Mouse (Mus musculus) adrenal gland, postnatal 10 days (tissue): Measurements from ENCODE around the gene Rabep2. TPM values are rescaled to one million over a fixed set of nuclear protein-coding genes. Genes with fewer than 3 reads are reported as not detected.

ENCODE experiments used
- DNase-seq: peaks from one replicate; pipeline ENCODE4 v3.0.0; 2021; ENCODE audit warnings: mixed read lengths
- total RNA-seq, 2 experiments: library from RNA; stranded (reverse); gene quantifications; 2 replicates each; pipeline ENCODE4 v1.2.3; 2021

Rabep2 gene
- total RNA-seq, 2 experiments from 2014 or later = 26.5 to 42.3 TPM

DNA sequence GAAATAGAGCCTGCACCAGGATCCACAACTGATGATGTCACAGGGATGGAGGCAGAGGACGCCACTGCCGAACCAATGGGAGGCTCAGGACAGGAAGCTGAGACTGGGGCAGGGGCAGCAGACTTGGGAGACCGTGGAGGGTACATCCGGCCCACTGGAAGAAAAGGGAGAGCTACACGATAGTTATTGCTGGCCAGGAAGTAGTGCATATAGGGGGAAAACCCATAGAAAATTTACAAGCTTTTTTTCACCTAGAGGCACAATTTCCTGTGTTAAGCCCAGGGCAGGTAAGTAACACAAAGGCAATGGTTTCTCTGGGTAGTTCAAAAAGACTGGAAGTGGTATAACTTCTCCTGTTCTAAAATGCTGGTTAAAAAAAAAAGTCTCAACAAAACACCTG is 67.9 kb downstream of the Rabep2 start:
- no peak for DNase-seq

DNA sequence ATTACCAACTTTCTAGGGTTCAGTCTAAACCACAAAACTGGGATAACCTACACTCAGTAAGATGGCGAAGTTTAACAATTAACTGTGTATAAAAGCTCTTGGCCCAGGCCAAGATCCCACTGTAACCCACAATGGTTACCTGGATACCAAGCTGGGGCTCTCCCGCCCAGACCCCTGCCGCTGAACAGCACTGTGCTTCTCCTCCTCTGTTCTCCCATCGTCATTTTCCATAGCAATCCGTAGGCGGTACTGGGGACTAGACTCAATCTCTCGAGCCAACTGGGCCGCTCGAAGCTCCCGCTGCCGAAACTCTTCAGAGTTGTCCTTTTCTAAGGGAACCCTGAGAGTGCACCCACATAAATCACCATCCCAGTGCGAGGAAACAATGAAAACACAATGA is 69.4 kb downstream of the Rabep2 start:
- no peak for DNase-seq

Other genes starting within 250 kb of the Rabep2 start
- 10 to 100 TPM; 68.7 to 91.2 TPM for gene Xpo6, start 228.3 kb upstream of the Rabep2 start, total RNA-seq
- gene Sbk1, start 156.1 kb upstream of the Rabep2 start, total RNA-seq = 10 to 100 TPM; 40.7 to 52.5 TPM
- 1 to 10 TPM; 4.0 to 4.1 TPM for gene Lat, start 59.2 kb upstream of the Rabep2 start, total RNA-seq
- 10 to 100 TPM; 36.6 to 43.9 TPM for gene Spns1, start 51.3 kb upstream of the Rabep2 start, total RNA-seq
- 1 to 10 TPM; 6.9 to 7.3 TPM for gene Nfatc2ip, start 32.0 kb upstream of the Rabep2 start, total RNA-seq
- 1 to 10 TPM; 4.0 to 4.9 TPM for gene Cd19, start 13.9 kb upstream of the Rabep2 start, total RNA-seq
- gene Atp2a1, start 34.3 kb downstream of the Rabep2 start, total RNA-seq = 100 to 1,000 TPM; 189 to 579 TPM
- gene Sh2b1, start 46.7 kb downstream of the Rabep2 start, total RNA-seq = 10 to 100 TPM; 47.5 to 53.4 TPM
- gene Tufm, start 58.6 kb downstream of the Rabep2 start, total RNA-seq = 100 to 1,000 TPM; 215 to 222 TPM
- 10 to 100 TPM; 65.0 to 84.5 TPM for gene Atxn2l, start 74.7 kb downstream of the Rabep2 start, total RNA-seq
- gene Eif3c, start 137.7 kb downstream of the Rabep2 start, total RNA-seq = 100 to 1,000 TPM; 214 to 223 TPM
- 1 to 10 TPM; 2.1 to 2.2 TPM for gene Apobr, start 156.2 kb downstream of the Rabep2 start, total RNA-seq
- 10 to 100 TPM; 26.1 to 36.1 TPM for gene Cln3, start 157.1 kb downstream of the Rabep2 start, total RNA-seq
- gene Il27, start 166.2 kb downstream of the Rabep2 start, total RNA-seq = not detected
- gene Nupr1, start 202.1 kb downstream of the Rabep2 start, total RNA-seq = 10 to 100 TPM; 14.9 to 19.9 TPM
- gene Sgf29, start 220.6 kb downstream of the Rabep2 start, total RNA-seq = 10 to 100 TPM; 31.3 to 46.9 TPM
- 100 to 1,000 TPM in 1 of 2 experiments, 10 to 100 TPM in 1; 53.9 to 125 TPM for gene Sult1a1, start 247.7 kb downstream of the Rabep2 start, total RNA-seq